21 mouse cellular contexts compared by ENCODE assay signal in genomic region chr1:143773909-143774308, GRCm38 (mm10). TPM values are rescaled to one million over a fixed set of nuclear protein-coding genes. Genes with fewer than 3 reads are reported as not detected.
DNase-seq lines count a peak whose midpoint lies in the region; ATAC-seq and TF ChIP-seq lines count a peak whose summit lies in the region.
"Had no signal": no experiment of that assay in that cellular context is flagged by ENCODE, and none has a peak within 500 bp of the region (broad histone marks: within the 10 kb centered on the region; RNA-seq: fewer than 3 reads in every experiment).

No protein-coding gene starts in this region.

- H3K4me1 ChIP-seq in heart, embryonic 11.5 days (ENCODE audit: control insufficient read depth, insufficient read depth, low read length), result peaks cover 11% of the 10 kb centered on the region
- peaks cover 64% of the 10 kb centered on the region for H3K4me1 ChIP-seq in megakaryocyte, embryonic 14.5 days
- no peaks in the 10 kb centered on the region for H3K4me1 ChIP-seq in stomach, postnatal 0 days (replicated peaks; ENCODE audit: control insufficient read depth, insufficient read depth)

- ATAC-seq in heart, embryonic 11.5 days (replicated peaks; ENCODE audit: insufficient number of reproducible peaks, low FRiP score, low TSS enrichment), result no peak
- no peak for ATAC-seq in megakaryocyte, adult 5-6 weeks (ENCODE audit: poor library complexity, severe bottlenecking)
- no peak for ATAC-seq in stomach, postnatal 0 days (ENCODE audit: low FRiP score, low TSS enrichment)
- no peak for ATAC-seq in megakaryocyte-erythroid progenitor cell, adult 5-6 weeks (replicated peaks; ENCODE audit: low FRiP score, low TSS enrichment, poor library complexity, severe bottlenecking)
- ATAC-seq: liver, embryonic 12.5 days had no signal

- peak overlapping the region; percentile 34; the same call in 1 of the 2 replicates for H3K4me2 ChIP-seq in heart, embryonic 11.5 days
- no peak overlapping the region for H3K4me2 ChIP-seq in stomach, postnatal 0 days (replicated peaks; ENCODE audit: low read depth)
- H3K4me2 ChIP-seq: liver, embryonic 12.5 days; midbrain, embryonic 12.5 days had no signal

- no peaks in the 10 kb centered on the region for H3K36me3 ChIP-seq in heart, embryonic 11.5 days (ENCODE audit: control insufficient read depth, insufficient read depth, low read length)
- H3K36me3 ChIP-seq in megakaryocyte, embryonic 14.5 days (replicated peaks; ENCODE audit: low read length), result peaks cover 43% of the 10 kb centered on the region
- H3K36me3 ChIP-seq in stomach, postnatal 0 days (ENCODE audit: control insufficient read depth, insufficient read depth, low read length), result no peaks in the 10 kb centered on the region
- H3K36me3 ChIP-seq: liver, embryonic 12.5 days had no signal

- H3K4me3 ChIP-seq in heart, embryonic 11.5 days (ENCODE audit: low read depth, low read length), result no peak overlapping the region
- peak overlapping the region; percentile 94 for H3K4me3 ChIP-seq in megakaryocyte, embryonic 14.5 days (replicated peaks)
- no peak overlapping the region for H3K4me3 ChIP-seq in stomach, postnatal 0 days (ENCODE audit: low read depth, low read length)
- H3K4me3 ChIP-seq: hindbrain, embryonic 12.5 days; liver, embryonic 12.5 days; midbrain, embryonic 12.5 days; neural tube, embryonic 13.5 days had no signal

- DNase-seq in heart, adult 11 months, result no peak
- peak; percentile 31 for DNase-seq in MN1 (ENCODE audit: low spot score)
- DNase-seq in stomach, postnatal 0 days (ENCODE audit: low spot score), result no peak
- DNase-seq: adrenal gland, adult 8-10 months; cerebellum, adult 18-20 months; cerebellum, postnatal 25 days; gastrocnemius, postnatal 10 days; heart, adult 18-20 months; kidney, adult 18-20 months; lung, adult 2 months; lung, postnatal 36 days; thymus, postnatal 4 days had no signal

- H3K9ac ChIP-seq in heart, embryonic 11.5 days (ENCODE audit: low read depth, low read length), result no peak overlapping the region
- H3K9ac ChIP-seq in stomach, postnatal 0 days (ENCODE audit: low read length), result no peak overlapping the region
- H3K9ac ChIP-seq: hindbrain, embryonic 12.5 days; liver, embryonic 12.5 days; neural tube, embryonic 13.5 days had no signal

- TF ChIP-seq EP300 in stomach, postnatal 0 days (optimal IDR thresholded peaks at IDR 0.05), result no peak

- 27% methylated on average over 6 of the region's 6 CpGs for WGBS in heart, embryonic 11.5 days (ENCODE audit: insufficient replicate concordance)
- WGBS in stomach, postnatal 0 days, result 52% methylated on average over 6 of the region's 6 CpGs

- H3K9me3 ChIP-seq in heart, embryonic 11.5 days (replicated peaks; ENCODE audit: control insufficient read depth, low read length), result no peaks in the 10 kb centered on the region
- no peaks in the 10 kb centered on the region for H3K9me3 ChIP-seq in megakaryocyte, embryonic 14.5 days
- no peaks in the 10 kb centered on the region for H3K9me3 ChIP-seq in stomach, postnatal 0 days (ENCODE audit: control insufficient read depth, low read length)
- H3K9me3 ChIP-seq: hindbrain, embryonic 12.5 days; liver, embryonic 12.5 days; midbrain, embryonic 12.5 days; neural tube, embryonic 13.5 days had no signal

- H3K27me3 ChIP-seq in heart, embryonic 11.5 days (ENCODE audit: control insufficient read depth, insufficient read depth, low read length), result no peaks in the 10 kb centered on the region
- H3K27me3 ChIP-seq in megakaryocyte, embryonic 14.5 days (replicated peaks), result no peaks in the 10 kb centered on the region
- no peaks in the 10 kb centered on the region for H3K27me3 ChIP-seq in stomach, postnatal 0 days (ENCODE audit: control insufficient read depth, insufficient read depth, low read length)
- H3K27me3 ChIP-seq: hindbrain, embryonic 12.5 days; midbrain, embryonic 12.5 days; neural tube, embryonic 13.5 days had no signal

- no peak overlapping the region for H3K27ac ChIP-seq in heart, embryonic 11.5 days (ENCODE audit: low read depth, low read length)
- H3K27ac ChIP-seq in stomach, postnatal 0 days (replicated peaks), result no peak overlapping the region
- H3K27ac ChIP-seq: hindbrain, embryonic 12.5 days; kidney, postnatal 0 days; liver, embryonic 12.5 days; midbrain, embryonic 12.5 days; neural tube, embryonic 13.5 days had no signal

- TF ChIP-seq CTCF in stomach, postnatal 0 days (IDR thresholded peaks at IDR 0.05; ENCODE audit: low read depth), result no peak

RNA-seq across cellular contexts. Expression of gene Trove2, which starts 3.0 kb away (rescaled TPM):
- 13.2 and 16.7 TPM in 2 replicates for polyA plus RNA-seq in heart, embryonic 11.5 days (2014; fragmentation: Nextera tagmentation; extraction: Ambion mirVana)
- polyA plus RNA-seq in megakaryocyte, embryonic 14.5 days (2012; ENCODE audit: insufficient read depth, low replicate concordance), result 0.77 TPM in 1 of 2 replicates, not detected in the other
- total RNA-seq in megakaryocyte, adult 5-6 weeks (2015), result 1.0 and 1.6 TPM in 2 replicates
- total RNA-seq in megakaryocyte, adult 5-6 weeks (2017), result 1.8 and 2.4 TPM in 2 replicates
- 8.7 and 8.9 TPM in 2 replicates for polyA plus RNA-seq in stomach, postnatal 0 days (2015; fragmentation: Nextera tagmentation; extraction: Ambion mirVana)
- total RNA-seq in megakaryocyte-erythroid progenitor cell, adult 5-6 weeks (2014; fragmentation: Nextera tagmentation), result 0.85 and 2.1 TPM in 2 replicates
- 1.7 and 5.1 TPM in 2 replicates for total RNA-seq in megakaryocyte-erythroid progenitor cell, adult 5-6 weeks (2017)

RNA-seq across cellular contexts. Expression of gene Uchl5, which starts 3.2 kb away (rescaled TPM):
- polyA plus RNA-seq in heart, embryonic 11.5 days (2014; fragmentation: Nextera tagmentation; extraction: Ambion mirVana), result 66.9 and 68.1 TPM in 2 replicates
- 19.8 and 79.3 TPM in 2 replicates for polyA plus RNA-seq in megakaryocyte, embryonic 14.5 days (2012; ENCODE audit: insufficient read depth, low replicate concordance)
- 80.2 and 96.0 TPM in 2 replicates for total RNA-seq in megakaryocyte, adult 5-6 weeks (2015)
- 79.4 and 89.2 TPM in 2 replicates for total RNA-seq in megakaryocyte, adult 5-6 weeks (2017)
- 57.6 and 61.5 TPM in 2 replicates for polyA plus RNA-seq in stomach, postnatal 0 days (2015; fragmentation: Nextera tagmentation; extraction: Ambion mirVana)
- 99.1 and 112 TPM in 2 replicates for total RNA-seq in megakaryocyte-erythroid progenitor cell, adult 5-6 weeks (2014; fragmentation: Nextera tagmentation)
- 140 and 180 TPM in 2 replicates for total RNA-seq in megakaryocyte-erythroid progenitor cell, adult 5-6 weeks (2017)

RNA-seq across cellular contexts. Expression of gene Glrx2, which starts 57.8 kb away (rescaled TPM):
- polyA plus RNA-seq in heart, embryonic 11.5 days (2014; fragmentation: Nextera tagmentation; extraction: Ambion mirVana), result 66.8 and 70.3 TPM in 2 replicates
- 5.9 and 98.3 TPM in 2 replicates for polyA plus RNA-seq in megakaryocyte, embryonic 14.5 days (2012; ENCODE audit: insufficient read depth, low replicate concordance)
- total RNA-seq in megakaryocyte, adult 5-6 weeks (2015), result 81.5 and 98.7 TPM in 2 replicates
- 21.5 and 22.3 TPM in 2 replicates for total RNA-seq in megakaryocyte, adult 5-6 weeks (2017)
- polyA plus RNA-seq in stomach, postnatal 0 days (2015; fragmentation: Nextera tagmentation; extraction: Ambion mirVana), result 104 TPM in 2 replicates
- 68.9 and 106 TPM in 2 replicates for total RNA-seq in megakaryocyte-erythroid progenitor cell, adult 5-6 weeks (2014; fragmentation: Nextera tagmentation)
- total RNA-seq in megakaryocyte-erythroid progenitor cell, adult 5-6 weeks (2017), result 51.3 and 54.5 TPM in 2 replicates
